ENCODE assay signal across 8 mouse cellular contexts in the genomic region with DNA sequence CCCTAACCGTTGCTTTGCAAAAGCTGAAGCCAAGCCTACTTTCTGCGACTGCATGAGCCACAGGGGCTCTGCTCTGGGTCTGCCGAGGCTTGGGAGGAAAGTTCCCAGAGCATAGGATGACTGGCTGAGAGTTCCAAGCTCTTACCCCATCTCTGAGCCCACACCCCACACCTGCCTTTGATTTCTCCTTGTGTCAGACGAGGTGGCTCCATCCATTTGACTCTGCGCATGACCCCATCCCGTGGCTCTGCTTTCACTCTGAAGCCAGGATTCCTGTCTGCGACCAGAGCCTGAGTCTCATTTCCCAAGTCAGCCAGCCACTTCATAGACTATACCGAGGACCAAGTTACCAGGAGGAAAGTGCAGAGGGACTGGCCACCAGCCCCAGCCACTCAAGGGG.
A peak's percentile ranks its signal among the peaks of the same experiment; 100 is the strongest.
DNase-seq lines count a peak whose midpoint lies in the region; ATAC-seq and TF ChIP-seq lines count a peak whose summit lies in the region.

No protein-coding gene starts in this region.

- TF ChIP-seq CTCF in lung, postnatal 0 days (IDR thresholded peaks at IDR 0.05): no peak
- no peak for TF ChIP-seq CTCF in thymus, adult 2 months (IDR thresholded peaks at IDR 0.05; ENCODE audit: borderline replicate concordance, control insufficient read depth, extremely low read depth, insufficient read depth, low read length, poor library complexity)

- no peak for TF ChIP-seq POLR2A in thymus, adult 2 months (IDR thresholded peaks at IDR 0.05; ENCODE audit: control insufficient read depth, extremely low read depth, insufficient read depth, low read length, poor library complexity)

- no peaks in the 10 kb centered on the region for H3K4me1 ChIP-seq in heart, embryonic 11.5 days (ENCODE audit: control insufficient read depth, insufficient read depth, low read length)
- no peaks in the 10 kb centered on the region for H3K4me1 ChIP-seq in lung, postnatal 0 days (ENCODE audit: insufficient read depth, low read depth, low read length)
- peaks cover 12% of the 10 kb centered on the region for H3K4me1 ChIP-seq in limb, embryonic 12.5 days (replicated peaks)
- no peaks in the 10 kb centered on the region for H3K4me1 ChIP-seq in stomach, embryonic 16.5 days (ENCODE audit: control insufficient read depth, insufficient read depth, low read length)
- no peaks in the 10 kb centered on the region for H3K4me1 ChIP-seq in thymus, adult 2 months (replicated peaks; ENCODE audit: control insufficient read depth, insufficient read depth, low read length)

- H3K36me3 ChIP-seq in heart, embryonic 11.5 days (ENCODE audit: control insufficient read depth, insufficient read depth, low read length): no peaks in the 10 kb centered on the region
- H3K36me3 ChIP-seq in lung, postnatal 0 days (ENCODE audit: insufficient read depth, low read length): no peaks in the 10 kb centered on the region
- H3K36me3 ChIP-seq in limb, embryonic 12.5 days: no peaks in the 10 kb centered on the region
- H3K36me3 ChIP-seq in stomach, embryonic 16.5 days (ENCODE audit: control insufficient read depth, insufficient read depth, low read length): no peaks in the 10 kb centered on the region
- H3K36me3 ChIP-seq in thymus, adult 2 months (ENCODE audit: control insufficient read depth, insufficient read depth, low read length): no peaks in the 10 kb centered on the region

- no peak for DNase-seq in heart, adult 8-10 months (ENCODE audit: low spot score)
- DNase-seq in lung, postnatal 0 days (ENCODE audit: low spot score): no peak
- DNase-seq in lung, postnatal 14 days: no peak
- DNase-seq in thymus, adult 2 months: no peak
- no peak for DNase-seq in gastrocnemius, postnatal 25 days

- peak overlapping the region; percentile 56 for H3K4me2 ChIP-seq in heart, embryonic 11.5 days
- H3K4me2 ChIP-seq in lung, postnatal 0 days (replicated peaks; ENCODE audit: low read depth, low read length): 0 out of 2 replicates have a peak overlapping the region, but pooled peaks have one; percentile 11
- H3K4me2 ChIP-seq in limb, embryonic 12.5 days: peak overlapping the region; percentile 56
- H3K4me2 ChIP-seq in stomach, embryonic 16.5 days (ENCODE audit: low read depth, low read length): peak overlapping the region; percentile 16; the same call in 1 of the 2 replicates

- H3K9ac ChIP-seq in heart, embryonic 11.5 days (ENCODE audit: low read depth, low read length): no peak overlapping the region
- no peak overlapping the region for H3K9ac ChIP-seq in lung, postnatal 0 days (replicated peaks; ENCODE audit: low read depth)
- no peak overlapping the region for H3K9ac ChIP-seq in limb, embryonic 12.5 days (replicated peaks)
- H3K9ac ChIP-seq in stomach, embryonic 16.5 days (ENCODE audit: low read length): 0 out of 2 replicates have a peak overlapping the region, but pooled peaks have one; percentile 8

- no peak for TF ChIP-seq EP300 in lung, postnatal 0 days (IDR thresholded peaks at IDR 0.05)

- WGBS in heart, embryonic 11.5 days (ENCODE audit: insufficient replicate concordance): 19% methylated on average over 8 of the region's 8 CpGs
- 30% methylated on average over 8 of the region's 8 CpGs for WGBS in lung, postnatal 0 days
- WGBS in limb, embryonic 12.5 days: 15% methylated on average over 8 of the region's 8 CpGs
- WGBS in stomach, embryonic 16.5 days: 34% methylated on average over 8 of the region's 8 CpGs
- 45% methylated on average over 8 of the region's 8 CpGs for WGBS in thymus, adult 2 months

- H3K27ac ChIP-seq in heart, embryonic 11.5 days (ENCODE audit: low read depth, low read length): 0 out of 2 replicates have a peak overlapping the region, but pooled peaks have one; percentile 1
- no peak overlapping the region for H3K27ac ChIP-seq in lung, postnatal 0 days (ENCODE audit: low read length)
- H3K27ac ChIP-seq in limb, embryonic 12.5 days: no peak overlapping the region
- no peak overlapping the region for H3K27ac ChIP-seq in stomach, embryonic 16.5 days (ENCODE audit: low read length)
- H3K27ac ChIP-seq in thymus, adult 2 months (ENCODE audit: control insufficient read depth, insufficient read depth, low read length): no peak overlapping the region

- H3K9me3 ChIP-seq in heart, embryonic 11.5 days (replicated peaks; ENCODE audit: control insufficient read depth, low read length): no peaks in the 10 kb centered on the region
- no peaks in the 10 kb centered on the region for H3K9me3 ChIP-seq in lung, postnatal 0 days (ENCODE audit: low read length)
- H3K9me3 ChIP-seq in limb, embryonic 12.5 days: no peaks in the 10 kb centered on the region
- no peaks in the 10 kb centered on the region for H3K9me3 ChIP-seq in stomach, embryonic 16.5 days (replicated peaks; ENCODE audit: control insufficient read depth, low read length)

- H3K27me3 ChIP-seq in heart, embryonic 11.5 days (ENCODE audit: control insufficient read depth, insufficient read depth, low read length): no peaks in the 10 kb centered on the region
- H3K27me3 ChIP-seq in lung, postnatal 0 days (replicated peaks; ENCODE audit: insufficient read depth, low read length): no peaks in the 10 kb centered on the region
- H3K27me3 ChIP-seq in limb, embryonic 12.5 days: peaks cover 12% of the 10 kb centered on the region
- no peaks in the 10 kb centered on the region for H3K27me3 ChIP-seq in stomach, embryonic 16.5 days (ENCODE audit: control insufficient read depth, insufficient read depth, low read length)
- no peaks in the 10 kb centered on the region for H3K27me3 ChIP-seq in thymus, adult 2 months (ENCODE audit: control insufficient read depth, insufficient read depth, low read length)

- ATAC-seq in heart, embryonic 11.5 days (replicated peaks; ENCODE audit: insufficient number of reproducible peaks, low FRiP score, low TSS enrichment): no peak
- no peak for ATAC-seq in lung, postnatal 0 days
- 0 out of 2 replicates have a peak, but pooled peaks have one; percentile 26 for ATAC-seq in limb, embryonic 12.5 days (ENCODE audit: insufficient number of reproducible peaks, insufficient read depth, low FRiP score, low TSS enrichment, low read depth)
- no peak for ATAC-seq in stomach, embryonic 16.5 days (ENCODE audit: insufficient read depth, low FRiP score)

- H3K4me3 ChIP-seq in heart, embryonic 11.5 days (ENCODE audit: low read depth, low read length): peak overlapping the region; percentile 21; the same call in 1 of the 2 replicates
- H3K4me3 ChIP-seq in lung, postnatal 0 days (ENCODE audit: low read depth, low read length): no peak overlapping the region
- H3K4me3 ChIP-seq in limb, embryonic 12.5 days (replicated peaks): peak overlapping the region; percentile 32
- H3K4me3 ChIP-seq in stomach, embryonic 16.5 days (replicated peaks; ENCODE audit: low read length): no peak overlapping the region
- no peak overlapping the region for H3K4me3 ChIP-seq in thymus, adult 2 months (ENCODE audit: control insufficient read depth, insufficient read depth, low read length)

Comparison
In these comparisons a context has a peak if more than half of its experiments do, and no peak if none do; other contexts are left out.
1. H3K4me3 ChIP-seq: peak in heart, embryonic 11.5 days (single experiment) and limb, embryonic 12.5 days (single experiment); none in lung, postnatal 0 days (single experiment), stomach, embryonic 16.5 days (single experiment) and thymus, adult 2 months (single experiment).
2. Peak in every context shown above with its lines, with median percentiles within 50 percentile points of each other: H3K4me2 ChIP-seq.